Mouse (Mus musculus): ENCODE data around the gene Rab11fip3. TPM values are rescaled to one million over a fixed set of nuclear protein-coding genes. Genes with fewer than 3 reads are reported as not detected.

Rab11fip3 gene
- total and polyA plus RNA-seq, 3 experiments: 3.0 to 13.9 (median 9.3) TPM

- H3K9me3 ChIP-seq (replicated peaks): no peaks in the 10 kb centered on the region
- no peak overlapping the region for H3K4me3 ChIP-seq (ENCODE audit: low read depth, low read length)
- no peaks in the 10 kb centered on the region for H3K27me3 ChIP-seq (ENCODE audit: insufficient read depth, low read length)
- H3K4me1 ChIP-seq (ENCODE audit: insufficient read depth, low read depth, low read length): peaks cover 19% of the 10 kb centered on the region
- ATAC-seq (ENCODE audit: extremely low read depth, insufficient number of reproducible peaks, low FRiP score, poor library complexity, severe bottlenecking) (no peak), DNase-seq (ENCODE audit: low spot score) (no peak)
- TF ChIP-seq POLR2AphosphoS5 (IDR thresholded peaks at IDR 0.05; ENCODE audit: insufficient replicate concordance, low read depth, low read length): no peak
- TF ChIP-seq TAL1 (conservative IDR thresholded peaks at IDR 0.05; ENCODE audit: low read depth, low read length): no peak
- no peak for TF ChIP-seq CTCF (IDR thresholded peaks at IDR 0.05; ENCODE audit: low read depth, low read length)
- no peak for TF ChIP-seq GATA2 (IDR thresholded peaks at IDR 0.05; ENCODE audit: borderline replicate concordance, low read depth, low read length)
- TF ChIP-seq GATA1 (IDR thresholded peaks at IDR 0.05; ENCODE audit: borderline replicate concordance, low read length): no peak
- peaks cover 54% of the 10 kb centered on the region for H3K36me3 ChIP-seq (replicated peaks)
These were observed 98.9 kb downstream of the Rab11fip3 start for GRCm38 (mm10) chr17:25970448-25970847.

GRCm38 (mm10) chr17:25968176-25968575 is 101.2 kb downstream of the Rab11fip3 start:
- no peaks in the 10 kb centered on the region for H3K27me3 ChIP-seq (ENCODE audit: insufficient read depth, low read length)
- peaks cover 38% of the 10 kb centered on the region for H3K4me1 ChIP-seq (ENCODE audit: insufficient read depth, low read depth, low read length)
- peaks cover 66% of the 10 kb centered on the region for H3K36me3 ChIP-seq (replicated peaks)
- no peak for DNase-seq (ENCODE audit: low spot score)
- ATAC-seq (ENCODE audit: extremely low read depth, insufficient number of reproducible peaks, low FRiP score, poor library complexity, severe bottlenecking): no peak
- H3K9me3 ChIP-seq (replicated peaks): no peaks in the 10 kb centered on the region
- H3K4me3 ChIP-seq (ENCODE audit: low read depth, low read length): no peak overlapping the region
- TF ChIP-seq GATA2 (IDR thresholded peaks at IDR 0.05; ENCODE audit: borderline replicate concordance, low read depth, low read length): no peak
- no peak for TF ChIP-seq POLR2AphosphoS5 (IDR thresholded peaks at IDR 0.05; ENCODE audit: insufficient replicate concordance, low read depth, low read length)

- ATAC-seq (ENCODE audit: extremely low read depth, insufficient number of reproducible peaks, low FRiP score, poor library complexity, severe bottlenecking) (no peak), DNase-seq (ENCODE audit: low spot score) (no peak)
- Histone ChIP-seq H3K4me1 (ENCODE audit: insufficient read depth, low read depth, low read length) (peaks cover 38% of the 10 kb centered on the region), H3K9me3 (replicated peaks) (no peaks in the 10 kb centered on the region), H3K36me3 (replicated peaks) (peaks cover 66% of the 10 kb centered on the region), H3K27me3 (ENCODE audit: insufficient read depth, low read length) (no peaks in the 10 kb centered on the region; the same call in 1 of the 2 replicates), H3K4me3 (ENCODE audit: low read depth, low read length) (no peak overlapping the region)
- TF ChIP-seq POLR2AphosphoS5 (IDR thresholded peaks at IDR 0.05; ENCODE audit: insufficient replicate concordance, low read depth, low read length) (no peak), CTCF (IDR thresholded peaks at IDR 0.05; ENCODE audit: low read depth, low read length) (no peak), TAL1 (conservative IDR thresholded peaks at IDR 0.05; ENCODE audit: low read depth, low read length) (no peak), GATA2 (IDR thresholded peaks at IDR 0.05; ENCODE audit: borderline replicate concordance, low read depth, low read length) (no peak), GATA1 (IDR thresholded peaks at IDR 0.05; ENCODE audit: borderline replicate concordance, low read length) (no peak)
These were observed 101.7 kb downstream of the Rab11fip3 start for GRCm38 (mm10) chr17:25967652-25968051.

DNA sequence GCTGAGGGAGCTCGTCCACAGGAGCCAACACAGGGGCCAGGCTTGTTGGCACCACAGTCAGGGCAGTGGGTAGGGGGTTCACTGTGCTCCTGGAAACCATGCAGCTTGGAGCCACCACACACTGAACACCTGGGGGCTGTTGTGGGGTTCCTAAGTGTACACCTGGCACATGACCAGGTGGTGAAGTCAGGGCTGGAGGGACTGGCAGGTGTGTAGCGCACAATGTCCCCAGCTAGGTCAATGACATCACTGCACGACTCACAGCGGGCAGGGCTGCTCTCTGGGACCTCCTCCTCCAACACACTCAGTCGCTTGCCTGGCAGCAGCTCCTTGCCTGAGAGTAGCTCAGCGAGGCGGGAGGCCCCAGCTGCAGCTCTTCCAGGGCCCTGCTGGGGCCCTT is 105.1 kb downstream of the Rab11fip3 start:
- no peak for TF ChIP-seq GATA1 (IDR thresholded peaks at IDR 0.05; ENCODE audit: borderline replicate concordance, low read length)
- TF ChIP-seq POLR2AphosphoS5 (IDR thresholded peaks at IDR 0.05; ENCODE audit: insufficient replicate concordance, low read depth, low read length): no peak
- TF ChIP-seq GATA2 (IDR thresholded peaks at IDR 0.05; ENCODE audit: borderline replicate concordance, low read depth, low read length): no peak
- TF ChIP-seq CTCF (IDR thresholded peaks at IDR 0.05; ENCODE audit: low read depth, low read length): no peak
- TF ChIP-seq TAL1 (conservative IDR thresholded peaks at IDR 0.05; ENCODE audit: low read depth, low read length): no peak
- Histone ChIP-seq H3K36me3 (replicated peaks) (peaks cover 85% of the 10 kb centered on the region), H3K4me3 (ENCODE audit: low read depth, low read length) (peak overlapping the region; percentile 14; the same call in 1 of the 2 replicates), H3K27me3 (ENCODE audit: insufficient read depth, low read length) (no peaks in the 10 kb centered on the region; the same call in 1 of the 2 replicates), H3K4me1 (ENCODE audit: insufficient read depth, low read depth, low read length) (peaks cover 67% of the 10 kb centered on the region), H3K9me3 (replicated peaks) (no peaks in the 10 kb centered on the region)
- no peak for DNase-seq (ENCODE audit: low spot score)
- no peak for ATAC-seq (ENCODE audit: extremely low read depth, insufficient number of reproducible peaks, low FRiP score, poor library complexity, severe bottlenecking)

GRCm38 (mm10) chr17:25962413-25962905 is 106.9 kb downstream of the Rab11fip3 start:
- Histone ChIP-seq H3K4me1 (ENCODE audit: insufficient read depth, low read depth, low read length) (peaks cover 61% of the 10 kb centered on the region), H3K9me3 (replicated peaks) (no peaks in the 10 kb centered on the region), H3K4me3 (ENCODE audit: low read depth, low read length) (no peak overlapping the region; the same call in 1 of the 2 replicates), H3K27me3 (ENCODE audit: insufficient read depth, low read length) (no peaks in the 10 kb centered on the region; the same call in 1 of the 2 replicates), H3K36me3 (replicated peaks) (peaks cover 93% of the 10 kb centered on the region)
- DNase-seq (ENCODE audit: low spot score) (no peak), ATAC-seq (ENCODE audit: extremely low read depth, insufficient number of reproducible peaks, low FRiP score, poor library complexity, severe bottlenecking) (no peak)
- no peak for TF ChIP-seq GATA2 (IDR thresholded peaks at IDR 0.05; ENCODE audit: borderline replicate concordance, low read depth, low read length)
- no peak for TF ChIP-seq GATA1 (IDR thresholded peaks at IDR 0.05; ENCODE audit: borderline replicate concordance, low read length)
- no peak for TF ChIP-seq POLR2AphosphoS5 (IDR thresholded peaks at IDR 0.05; ENCODE audit: insufficient replicate concordance, low read depth, low read length)
- no peak for TF ChIP-seq TAL1 (conservative IDR thresholded peaks at IDR 0.05; ENCODE audit: low read depth, low read length)
- no peak for TF ChIP-seq CTCF (IDR thresholded peaks at IDR 0.05; ENCODE audit: low read depth, low read length)

DNA sequence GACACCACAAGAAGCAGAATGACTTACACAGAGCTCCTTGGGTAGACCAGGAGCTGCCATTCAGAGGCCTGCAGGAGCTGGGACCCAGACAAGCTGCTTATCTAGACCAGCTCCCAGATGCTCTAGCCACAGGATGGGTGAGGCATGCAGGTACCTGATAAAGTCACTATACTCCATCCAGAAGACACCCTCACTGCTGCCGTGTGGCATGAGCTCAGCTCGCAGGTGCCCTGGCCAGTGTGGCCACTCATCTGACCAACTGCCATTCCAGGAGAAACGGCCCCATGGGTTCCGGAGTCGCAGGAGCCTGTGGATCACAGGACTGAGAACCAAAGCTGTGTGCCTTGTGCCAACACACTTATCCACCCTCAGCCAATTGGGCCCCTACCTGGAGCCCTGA is 107.8 kb downstream of the Rab11fip3 start:
- TF ChIP-seq TAL1 (conservative IDR thresholded peaks at IDR 0.05; ENCODE audit: low read depth, low read length) (peak; percentile 94), GATA2 (IDR thresholded peaks at IDR 0.05; ENCODE audit: borderline replicate concordance, low read depth, low read length) (no peak)
- H3K4me3 ChIP-seq (ENCODE audit: low read depth, low read length): peak overlapping the region; percentile 58; the same call in 1 of the 2 replicates
- DNase-seq (ENCODE audit: low spot score) (peak; percentile 65), ATAC-seq (ENCODE audit: extremely low read depth, insufficient number of reproducible peaks, low FRiP score, poor library complexity, severe bottlenecking) (peak; percentile 80)
- H3K27me3 ChIP-seq (ENCODE audit: insufficient read depth, low read length): no peaks in the 10 kb centered on the region; the same call in 1 of the 2 replicates
- peaks cover 94% of the 10 kb centered on the region for H3K36me3 ChIP-seq (replicated peaks)
- peaks cover 61% of the 10 kb centered on the region for H3K4me1 ChIP-seq (ENCODE audit: insufficient read depth, low read depth, low read length)
- no peaks in the 10 kb centered on the region for H3K9me3 ChIP-seq (replicated peaks)
